Mouse (Mus musculus): ENCODE data around the gene Gm49369. TPM values are rescaled to one million over a fixed set of nuclear protein-coding genes. Genes with fewer than 3 reads are reported as not detected.
"Not testable (repeated sequence)": the region's sequence is repeated elsewhere in the genome, so short reads cannot be mapped to it uniquely, and the experiment has no call there.

Gm49369 gene
- total RNA-seq, 1 experiment: 17.8 TPM

- H3K4me3 ChIP-seq (ENCODE audit: insufficient read depth in 1 of 2, low read depth in 1 of 2, low read length in 2 of 2, poor library complexity in 1 of 2, severe bottlenecking in 1 of 2): no peak overlapping the region
- DNase-seq (ENCODE audit: low read depth, low spot score): no peak
- peaks cover 1 to 4% of the 10 kb centered on the region in 2 experiments; a peak in 1 of 4 replicates for H3K4me1 ChIP-seq (ENCODE audit: control insufficient read depth in 2 of 2, insufficient read depth in 2 of 2, low read length in 2 of 2, poor library complexity in 1 of 2)
- no peak overlapping the region for H3K9ac ChIP-seq (ENCODE audit: insufficient read depth, low read depth, low read length, poor library complexity, severe bottlenecking)
- H3K36me3 ChIP-seq (ENCODE audit: control insufficient read depth, insufficient read depth, low read length, poor library complexity, severe bottlenecking): no peaks in the 10 kb centered on the region
- TF ChIP-seq CHD2 (IDR thresholded peaks at IDR 0.05; ENCODE audit: low read depth, low read length): no peak
- no peak for TF ChIP-seq HCFC1 (IDR thresholded peaks at IDR 0.05; ENCODE audit: borderline replicate concordance, insufficient read depth, low read length)
- no peak for TF ChIP-seq MAFK (IDR thresholded peaks at IDR 0.05; ENCODE audit: insufficient read depth, low read depth, low read length)
- TF ChIP-seq ZNF384 (IDR thresholded peaks at IDR 0.05; ENCODE audit: low read depth, low read length): no peak
- no peak for TF ChIP-seq ZC3H11A (IDR thresholded peaks at IDR 0.05; ENCODE audit: borderline replicate concordance, low read depth, low read length)
- H3K27ac ChIP-seq (ENCODE audit: insufficient read depth, low read depth, low read length, poor library complexity, severe bottlenecking): no peak overlapping the region
- in situ Hi-C loops (cut with MboI; ENCODE audit: low sequenced_read_pairs in 2 of 2, unreplicated experiment in 2 of 2): no loop called here
- H3K9me3 ChIP-seq (ENCODE audit: control insufficient read depth, insufficient read depth, low read depth, low read length): no peaks in the 10 kb centered on the region
These were observed 26.2 kb upstream of the Gm49369 start for GRCm38 (mm10) chr7:142408686-142409085.

GRCm38 (mm10) chr7:142407935-142408334 lies 25.5 kb upstream of the Gm49369 start:
- Histone ChIP-seq H3K4me3 (ENCODE audit: insufficient read depth in 1 of 2, low read depth in 1 of 2, low read length in 2 of 2, poor library complexity in 1 of 2, severe bottlenecking in 1 of 2) (no peak overlapping the region), H3K27ac (ENCODE audit: insufficient read depth, low read depth, low read length, poor library complexity, severe bottlenecking) (no peak overlapping the region), H3K36me3 (ENCODE audit: control insufficient read depth, insufficient read depth, low read length, poor library complexity, severe bottlenecking) (no peaks in the 10 kb centered on the region), H3K9me3 (ENCODE audit: control insufficient read depth, insufficient read depth, low read depth, low read length) (no peaks in the 10 kb centered on the region), H3K4me1 (ENCODE audit: control insufficient read depth in 2 of 2, insufficient read depth in 2 of 2, low read length in 2 of 2, poor library complexity in 1 of 2) (peaks cover 1 to 4% of the 10 kb centered on the region in 2 experiments; a peak in 1 of 4 replicates), H3K9ac (ENCODE audit: insufficient read depth, low read depth, low read length, poor library complexity, severe bottlenecking) (no peak overlapping the region)
- TF ChIP-seq HCFC1 (IDR thresholded peaks at IDR 0.05; ENCODE audit: borderline replicate concordance, insufficient read depth, low read length): no peak
- no peak for TF ChIP-seq MAFK (IDR thresholded peaks at IDR 0.05; ENCODE audit: insufficient read depth, low read depth, low read length)
- TF ChIP-seq CHD2 (IDR thresholded peaks at IDR 0.05; ENCODE audit: low read depth, low read length): no peak
- TF ChIP-seq ZC3H11A (IDR thresholded peaks at IDR 0.05; ENCODE audit: borderline replicate concordance, low read depth, low read length): no peak
- TF ChIP-seq ZNF384 (IDR thresholded peaks at IDR 0.05; ENCODE audit: low read depth, low read length): no peak
- in situ Hi-C loops (cut with MboI; ENCODE audit: low sequenced_read_pairs in 2 of 2, unreplicated experiment in 2 of 2): no loop called here
- DNase-seq (ENCODE audit: low read depth, low spot score): no peak

- H3K27ac ChIP-seq (ENCODE audit: insufficient read depth, low read depth, low read length, poor library complexity, severe bottlenecking); H3K4me3 ChIP-seq (ENCODE audit: insufficient read depth in 1 of 2, low read depth in 1 of 2, low read length in 2 of 2, poor library complexity in 1 of 2, severe bottlenecking in 1 of 2); H3K9ac ChIP-seq (ENCODE audit: insufficient read depth, low read depth, low read length, poor library complexity, severe bottlenecking); DNase-seq (ENCODE audit: low read depth, low spot score); in situ Hi-C loops (cut with MboI; ENCODE audit: low sequenced_read_pairs in 2 of 2, unreplicated experiment in 2 of 2); H3K36me3 ChIP-seq (ENCODE audit: control insufficient read depth, insufficient read depth, low read length, poor library complexity, severe bottlenecking); H3K9me3 ChIP-seq (ENCODE audit: control insufficient read depth, insufficient read depth, low read depth, low read length): not testable (repeated sequence)
- peaks cover 1 to 12% of the 10 kb centered on the region in 2 experiments; a peak in 1 of 4 replicates for H3K4me1 ChIP-seq (ENCODE audit: control insufficient read depth in 2 of 2, insufficient read depth in 2 of 2, low read length in 2 of 2, poor library complexity in 1 of 2)
These were observed 22.7 kb upstream of the Gm49369 start for GRCm38 (mm10) chr7:142405134-142405533.

- Histone ChIP-seq H3K9ac (ENCODE audit: insufficient read depth, low read depth, low read length, poor library complexity, severe bottlenecking) (no peak overlapping the region), H3K36me3 (ENCODE audit: control insufficient read depth, insufficient read depth, low read length, poor library complexity, severe bottlenecking) (no peaks in the 10 kb centered on the region), H3K9me3 (ENCODE audit: control insufficient read depth, insufficient read depth, low read depth, low read length) (no peaks in the 10 kb centered on the region), H3K4me1 (ENCODE audit: control insufficient read depth in 2 of 2, insufficient read depth in 2 of 2, low read length in 2 of 2, poor library complexity in 1 of 2) (peaks cover 1 to 12% of the 10 kb centered on the region in 2 experiments; a peak in 1 of 4 replicates), H3K4me3 (ENCODE audit: insufficient read depth in 1 of 2, low read depth in 1 of 2, low read length in 2 of 2, poor library complexity in 1 of 2, severe bottlenecking in 1 of 2) (no peak overlapping the region), H3K27ac (ENCODE audit: insufficient read depth, low read depth, low read length, poor library complexity, severe bottlenecking) (no peak overlapping the region)
- no peak for DNase-seq (ENCODE audit: low read depth, low spot score)
- in situ Hi-C loops (cut with MboI; ENCODE audit: low sequenced_read_pairs in 2 of 2, unreplicated experiment in 2 of 2): no loop called here
- TF ChIP-seq CHD2 (IDR thresholded peaks at IDR 0.05; ENCODE audit: low read depth, low read length) (no peak), MAFK (IDR thresholded peaks at IDR 0.05; ENCODE audit: insufficient read depth, low read depth, low read length) (no peak), ZNF384 (IDR thresholded peaks at IDR 0.05; ENCODE audit: low read depth, low read length) (no peak), HCFC1 (IDR thresholded peaks at IDR 0.05; ENCODE audit: borderline replicate concordance, insufficient read depth, low read length) (no peak), ZC3H11A (IDR thresholded peaks at IDR 0.05; ENCODE audit: borderline replicate concordance, low read depth, low read length) (no peak)
These were observed 21.1 kb upstream of the Gm49369 start for GRCm38 (mm10) chr7:142403591-142403990.

GRCm38 (mm10) chr7:142400750-142401142 lies 18.3 kb upstream of the Gm49369 start:
- no peaks in the 10 kb centered on the region for H3K36me3 ChIP-seq (ENCODE audit: control insufficient read depth, insufficient read depth, low read length, poor library complexity, severe bottlenecking)
- no peaks in the 10 kb centered on the region for H3K9me3 ChIP-seq (ENCODE audit: control insufficient read depth, insufficient read depth, low read depth, low read length)
- no peak for TF ChIP-seq ZC3H11A (IDR thresholded peaks at IDR 0.05; ENCODE audit: borderline replicate concordance, low read depth, low read length)
- no peak for TF ChIP-seq HCFC1 (IDR thresholded peaks at IDR 0.05; ENCODE audit: borderline replicate concordance, insufficient read depth, low read length)
- no peak for TF ChIP-seq MAFK (IDR thresholded peaks at IDR 0.05; ENCODE audit: insufficient read depth, low read depth, low read length)
- no peak for TF ChIP-seq ZNF384 (IDR thresholded peaks at IDR 0.05; ENCODE audit: low read depth, low read length)
- TF ChIP-seq CHD2 (IDR thresholded peaks at IDR 0.05; ENCODE audit: low read depth, low read length): no peak
- in situ Hi-C loops (cut with MboI; ENCODE audit: low sequenced_read_pairs in 2 of 2, unreplicated experiment in 2 of 2): no loop called here
- no peak overlapping the region for H3K4me3 ChIP-seq (ENCODE audit: insufficient read depth in 1 of 2, low read depth in 1 of 2, low read length in 2 of 2, poor library complexity in 1 of 2, severe bottlenecking in 1 of 2)
- peaks cover 1 to 12% of the 10 kb centered on the region in 2 experiments; a peak in 1 of 4 replicates for H3K4me1 ChIP-seq (ENCODE audit: control insufficient read depth in 2 of 2, insufficient read depth in 2 of 2, low read length in 2 of 2, poor library complexity in 1 of 2)
- H3K27ac ChIP-seq (ENCODE audit: insufficient read depth, low read depth, low read length, poor library complexity, severe bottlenecking): no peak overlapping the region
- H3K9ac ChIP-seq (ENCODE audit: insufficient read depth, low read depth, low read length, poor library complexity, severe bottlenecking): no peak overlapping the region
- no peak for DNase-seq (ENCODE audit: low read depth, low spot score)

All from ES-E14 (cell line).